Mouse (Mus musculus): Measurements from ENCODE around the gene Clpb. TPM values are rescaled to one million over a fixed set of nuclear protein-coding genes. Genes with fewer than 3 reads are reported as not detected.
A peak's percentile ranks its signal among the peaks of the same experiment; 100 is the strongest.
"Not testable (repeated sequence)": the region's sequence is repeated elsewhere in the genome, so short reads cannot be mapped to it uniquely, and the experiment has no call there.

Gene Clpb
- 23.8 and 25.3 TPM in 2 replicates for polyA plus RNA-seq (2012; rRNA removed)

DNA sequence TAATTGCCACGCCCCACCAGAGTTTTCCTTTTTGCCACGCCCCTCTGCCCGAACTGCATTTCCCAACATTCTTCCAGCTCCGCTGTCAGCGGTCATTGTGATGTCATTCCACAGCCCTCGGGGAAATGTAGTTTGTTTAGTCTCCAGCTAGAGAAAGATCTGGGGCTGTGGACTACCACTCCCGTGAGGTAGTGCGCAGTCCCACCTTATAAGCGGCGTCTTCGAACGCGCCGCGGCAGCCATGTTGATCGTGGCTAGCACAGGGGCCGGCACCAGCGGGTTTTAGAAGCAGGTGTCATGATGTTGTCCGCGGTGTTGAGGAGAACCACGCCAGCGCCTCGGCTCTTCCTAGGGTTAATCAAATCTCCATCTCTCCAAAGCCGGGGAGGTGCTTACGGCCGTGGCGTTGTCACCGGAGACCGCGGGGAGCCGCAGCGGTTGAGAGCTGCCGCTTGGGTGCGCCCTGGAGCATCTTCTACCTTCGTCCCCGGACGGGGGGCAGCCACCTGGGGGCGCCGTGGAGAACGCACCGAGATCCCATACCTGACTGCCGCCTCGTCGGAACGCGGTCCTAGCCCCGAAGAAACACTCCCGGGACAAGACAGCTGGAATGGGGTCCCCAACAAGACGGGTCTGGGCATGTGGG, at the start of gene Clpb:
Gene Clpb, plus strand, starts transcription at position 120 of the 646 bp plus-strand sequence.
- peak; percentile 83 for DNase-seq (ENCODE audit: low spot score)

DNA sequence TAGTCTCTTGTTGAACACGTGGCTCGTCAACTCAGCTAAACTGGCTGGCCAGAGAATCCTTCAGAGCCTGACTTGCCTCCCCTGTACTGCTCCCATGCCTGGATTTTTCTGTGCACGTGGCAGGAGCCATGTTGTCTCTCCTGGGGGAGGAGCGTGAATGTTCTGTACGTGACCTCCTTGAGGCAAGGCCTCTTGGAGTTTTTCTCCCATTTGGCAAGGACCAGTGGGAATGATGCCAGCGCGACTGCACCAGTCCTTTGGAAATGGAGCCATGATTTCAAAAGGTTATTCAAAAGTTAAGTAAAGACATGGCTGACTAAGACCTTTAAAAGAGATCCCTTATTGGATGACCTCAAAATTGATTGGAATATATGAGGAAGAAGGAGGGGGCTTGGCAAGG, 48.0 kb upstream of the Clpb start:
- DNase-seq (ENCODE audit: low spot score), result no peak

DNA sequence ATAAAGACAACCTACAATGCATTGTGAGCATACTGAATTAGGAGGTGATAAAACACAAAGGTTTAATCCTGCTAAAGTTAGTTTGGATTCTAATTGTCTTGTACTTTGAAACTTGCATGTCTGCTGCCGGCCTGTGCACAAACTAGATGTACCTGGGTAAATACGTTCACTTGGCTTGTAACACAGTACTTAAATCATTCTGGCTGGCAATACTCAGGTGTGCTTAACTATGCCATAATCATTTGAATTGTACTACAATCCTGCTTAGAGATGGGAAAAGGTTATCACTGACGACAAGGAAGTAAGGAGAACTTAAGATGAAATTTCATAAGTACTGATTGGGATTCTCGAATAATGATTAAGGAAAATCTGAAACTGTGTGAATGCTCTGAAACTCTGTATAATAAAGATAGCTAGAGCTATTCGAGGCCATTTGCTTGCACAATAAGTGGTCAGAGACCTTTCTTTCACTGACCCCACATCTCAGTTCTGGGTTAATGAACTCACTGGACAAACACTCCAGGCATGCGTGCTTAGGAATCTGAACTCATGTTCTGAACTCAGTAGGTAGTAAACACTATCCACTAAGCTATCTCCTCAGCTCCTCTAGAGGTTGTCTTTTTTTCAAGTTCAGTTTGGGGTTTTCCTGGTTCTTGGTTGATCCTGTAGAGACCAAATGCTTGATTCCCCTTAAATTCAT, 47.1 kb upstream of the Clpb start:
- DNase-seq (ENCODE audit: low spot score), result no peak

DNA sequence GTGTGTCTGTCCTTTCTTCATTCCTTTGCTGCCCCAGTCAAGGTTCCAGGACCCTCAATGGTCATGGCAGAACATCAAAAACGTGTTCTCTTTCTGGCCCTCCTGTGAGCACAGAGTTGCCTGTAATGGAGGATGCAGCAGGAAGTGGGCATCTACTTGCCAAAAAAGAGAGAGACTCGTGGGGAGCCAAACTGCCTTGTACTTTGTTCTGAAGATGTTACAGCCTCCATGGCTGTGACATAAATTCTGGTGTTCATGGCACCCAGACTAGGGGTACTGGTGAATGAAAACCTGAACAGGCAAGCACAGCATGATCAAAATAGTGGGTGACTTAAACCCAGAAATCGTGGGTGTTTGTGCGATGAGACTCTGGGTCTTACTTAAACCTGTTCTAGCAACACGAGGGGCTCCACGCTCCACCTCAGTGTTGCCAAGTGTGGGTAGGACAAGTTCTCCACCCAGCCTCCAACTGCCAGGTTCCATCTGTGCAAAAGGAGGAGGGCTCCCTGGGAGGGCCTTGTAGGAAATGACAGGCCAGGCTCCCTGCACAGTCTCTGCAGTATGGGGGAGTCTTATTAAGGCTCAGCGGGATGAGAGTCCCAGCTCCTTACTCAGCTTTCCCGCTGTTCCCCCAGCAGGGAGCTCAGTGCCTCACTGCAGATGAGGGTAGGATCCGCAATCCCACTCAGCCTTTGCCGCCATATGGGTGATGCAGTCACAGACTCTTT, 45.8 kb upstream of the Clpb start:
- DNase-seq (ENCODE audit: low spot score), result no peak

DNA sequence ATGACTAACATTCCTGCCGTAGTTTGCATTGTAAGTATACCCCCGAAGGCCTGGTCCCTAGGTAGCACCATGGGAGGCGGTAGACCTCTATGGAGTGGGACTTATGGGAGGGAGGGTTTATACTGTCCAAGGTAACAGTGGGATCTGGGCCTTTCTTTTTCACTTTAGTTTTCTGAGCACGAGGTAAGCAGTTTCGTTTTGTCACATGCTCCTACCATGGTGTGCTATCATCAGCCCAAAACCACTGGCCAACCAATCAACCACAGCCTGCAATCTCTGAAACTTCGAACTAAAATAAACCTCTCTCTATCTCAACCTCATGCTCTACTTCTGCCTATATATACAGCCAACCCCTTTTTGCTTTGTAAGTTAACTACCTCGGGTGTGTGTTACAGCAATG, 45.2 kb upstream of the Clpb start:
- no peak for DNase-seq (ENCODE audit: low spot score)

DNA sequence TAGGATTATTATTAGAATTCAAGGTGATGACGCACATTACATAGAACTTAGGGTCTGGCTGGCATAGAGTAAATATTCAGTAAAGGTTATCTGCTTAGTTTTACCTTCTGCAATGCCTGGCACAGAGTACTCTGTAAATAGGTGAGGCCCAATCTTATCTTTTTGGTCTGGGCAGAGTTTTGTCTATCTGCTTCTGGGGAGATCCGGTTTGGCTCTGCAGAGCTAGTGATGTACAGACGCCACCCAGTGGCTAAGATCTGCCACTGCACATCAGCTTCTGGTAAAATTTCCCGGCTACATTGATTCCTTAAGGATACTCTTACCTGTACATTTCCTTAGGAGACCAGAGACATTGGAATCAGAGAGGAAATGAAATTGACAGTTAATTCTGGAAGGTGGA, 43.1 kb upstream of the Clpb start:
- DNase-seq (ENCODE audit: low spot score), result no peak

DNA sequence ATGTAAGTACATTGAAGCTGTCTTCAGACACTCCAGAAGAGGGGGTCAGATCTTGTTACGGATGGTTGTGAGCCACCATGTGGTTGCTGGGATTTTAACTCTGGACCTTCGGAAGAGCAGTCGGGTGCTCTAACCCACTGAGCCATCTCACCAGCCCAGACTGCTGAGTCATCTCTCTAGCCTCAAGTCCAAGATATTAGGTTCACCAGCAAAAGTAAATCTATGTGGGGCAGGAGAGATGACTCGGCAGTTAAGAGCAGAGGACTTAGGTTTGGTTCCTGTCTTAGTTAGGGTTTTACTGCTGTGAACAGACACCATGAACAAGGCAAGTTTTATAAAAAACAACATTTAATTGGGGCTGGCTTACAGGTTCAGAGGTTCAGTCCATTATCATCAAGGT, 41.6 kb upstream of the Clpb start:
- DNase-seq (ENCODE audit: low spot score), result not testable (repeated sequence)

DNA sequence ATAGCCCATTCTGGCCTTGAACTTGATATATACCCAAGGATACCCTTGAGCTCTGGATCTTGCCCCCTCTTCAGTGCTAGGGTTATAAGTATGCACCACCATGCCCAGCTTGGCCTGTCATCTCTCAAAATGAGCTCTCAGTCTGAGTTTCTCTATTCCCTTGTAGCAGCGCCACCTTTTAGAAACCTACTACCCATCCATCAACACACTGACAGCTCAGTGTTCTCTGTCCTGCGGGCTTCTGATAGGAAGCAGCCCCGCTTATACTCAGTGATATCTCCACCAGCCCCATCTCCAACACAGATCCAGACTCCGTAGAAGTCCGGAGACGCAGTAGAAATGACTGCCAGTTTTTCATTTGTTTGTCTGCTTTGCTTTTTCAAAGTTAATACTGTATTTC, 39.1 kb upstream of the Clpb start:
- no peak for DNase-seq (ENCODE audit: low spot score)

DNA sequence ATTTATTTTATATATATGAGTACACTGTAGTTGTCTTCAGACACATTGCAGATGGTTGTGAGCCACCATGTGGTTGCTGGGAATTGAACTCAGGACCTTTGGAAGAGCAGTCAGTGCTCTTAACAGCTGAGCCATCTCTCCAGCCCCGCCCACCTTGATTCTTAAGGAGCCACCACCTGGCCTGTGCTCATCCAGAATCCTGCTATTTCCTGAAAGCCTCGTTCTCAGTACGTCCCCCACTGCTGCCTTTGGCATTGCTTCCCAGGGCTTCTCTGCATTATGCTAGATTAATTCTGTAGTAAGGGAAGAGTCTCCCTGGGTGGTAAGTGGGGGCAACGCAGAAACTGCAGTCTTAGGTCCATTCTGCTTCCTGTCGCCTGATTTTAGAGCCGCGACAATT, 36.3 kb upstream of the Clpb start:
- not testable (repeated sequence) for DNase-seq (ENCODE audit: low spot score)

DNA sequence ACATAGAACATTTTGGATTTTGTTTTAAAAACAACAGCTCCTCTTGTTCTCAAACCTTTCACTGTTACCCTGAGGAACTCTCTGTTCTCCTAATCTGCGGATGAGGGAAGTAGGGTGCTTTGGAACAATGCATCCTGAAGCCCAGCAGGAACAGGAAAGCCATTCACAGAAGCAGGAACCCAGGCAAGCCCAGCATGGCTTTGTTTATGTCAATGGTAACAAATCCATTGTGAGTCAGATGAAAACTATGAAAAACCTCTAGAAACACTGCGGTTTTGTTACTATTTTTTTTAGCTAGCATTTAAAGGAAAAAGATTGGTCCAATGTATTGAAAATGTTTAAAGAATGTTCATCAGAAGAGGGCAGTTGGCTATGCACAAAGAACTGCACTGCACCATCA, 35.0 kb upstream of the Clpb start:
- no peak for DNase-seq (ENCODE audit: low spot score)

DNA sequence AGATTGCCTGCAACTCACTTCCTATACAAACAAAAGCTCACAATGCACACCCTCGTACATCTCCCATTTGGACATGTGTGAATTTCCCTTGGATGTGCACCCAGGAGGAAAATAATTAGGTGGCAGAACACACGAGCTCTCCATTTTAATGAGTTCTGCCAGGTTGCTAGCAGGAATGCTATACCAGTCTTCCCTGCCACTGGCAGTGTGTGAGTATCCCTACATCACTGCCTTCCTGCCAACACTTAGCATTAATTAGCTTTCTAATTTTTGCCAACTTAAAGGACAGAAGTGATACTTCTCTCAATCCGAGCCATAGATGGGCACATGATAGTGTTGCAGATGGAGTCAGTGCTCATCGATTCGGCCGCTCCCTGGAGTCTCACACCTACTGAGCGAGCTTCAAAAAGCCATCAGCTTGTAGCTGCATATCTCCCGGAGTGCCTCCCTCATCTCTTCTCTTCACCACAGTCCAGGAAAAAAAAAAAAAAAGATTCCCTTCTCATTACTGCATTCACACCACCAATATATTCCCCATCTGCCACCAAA, 29.7 kb upstream of the Clpb start:
- no peak for DNase-seq (ENCODE audit: low spot score)

DNA sequence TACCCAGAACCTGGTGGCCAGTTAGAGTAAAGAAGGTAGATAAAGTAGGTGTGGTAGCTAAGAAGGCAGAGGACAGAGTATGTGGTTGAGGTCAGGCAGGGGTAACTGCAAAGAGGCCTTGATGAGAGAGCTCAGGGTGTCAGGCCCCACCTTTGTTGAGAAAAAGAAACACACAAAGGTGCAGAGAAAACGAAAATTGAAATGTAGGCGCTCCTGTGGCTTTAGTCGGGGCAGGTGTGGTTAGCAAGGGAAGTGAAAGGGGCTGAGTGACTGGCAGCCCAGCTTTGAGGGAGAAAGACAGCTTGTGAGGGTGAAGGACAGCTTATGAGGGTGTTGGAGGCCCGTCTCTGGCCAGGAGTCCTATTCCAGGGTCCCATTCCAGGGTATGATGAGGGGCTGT, 28.9 kb upstream of the Clpb start:
- DNase-seq (ENCODE audit: low spot score), result no peak

DNA sequence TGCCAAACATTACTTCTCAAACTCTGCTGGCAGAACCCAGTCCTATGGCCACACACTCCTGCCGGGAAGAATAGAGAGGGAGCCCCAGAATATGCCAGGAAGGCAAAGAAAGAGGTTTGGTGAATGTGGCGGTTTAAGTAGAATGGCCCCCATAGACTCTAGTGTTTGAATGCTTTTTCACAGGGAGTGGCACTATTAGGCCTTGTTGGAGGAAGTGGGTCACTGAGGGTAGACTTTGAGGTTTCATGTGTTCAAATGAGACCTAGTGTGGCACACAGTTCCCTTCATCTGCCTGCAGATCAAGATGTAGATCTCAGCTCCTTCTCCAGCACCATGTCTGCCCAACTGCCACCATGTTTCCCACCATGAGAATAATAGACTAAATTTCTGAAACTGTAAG, 27.4 kb upstream of the Clpb start:
- no peak for DNase-seq (ENCODE audit: low spot score)

DNA sequence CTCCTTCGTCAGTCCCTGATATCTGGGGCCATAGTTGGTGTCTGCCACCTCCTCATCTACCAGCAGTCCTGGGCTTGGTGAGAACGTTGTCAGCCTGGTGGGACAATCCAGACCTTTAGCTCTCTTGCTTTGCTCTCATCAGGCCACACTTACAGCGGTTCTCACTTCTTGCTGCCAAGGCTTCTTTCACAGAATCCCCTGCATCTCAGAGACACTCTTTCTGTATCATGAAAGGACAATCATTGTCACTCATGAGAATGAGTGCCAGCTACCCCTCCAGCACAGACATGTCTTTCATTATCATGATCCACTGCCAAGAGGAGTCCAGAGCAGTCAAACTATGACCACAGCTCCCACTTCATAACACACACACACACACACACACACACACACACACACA, 19.6 kb upstream of the Clpb start:
- no peak for DNase-seq (ENCODE audit: low spot score)

DNA sequence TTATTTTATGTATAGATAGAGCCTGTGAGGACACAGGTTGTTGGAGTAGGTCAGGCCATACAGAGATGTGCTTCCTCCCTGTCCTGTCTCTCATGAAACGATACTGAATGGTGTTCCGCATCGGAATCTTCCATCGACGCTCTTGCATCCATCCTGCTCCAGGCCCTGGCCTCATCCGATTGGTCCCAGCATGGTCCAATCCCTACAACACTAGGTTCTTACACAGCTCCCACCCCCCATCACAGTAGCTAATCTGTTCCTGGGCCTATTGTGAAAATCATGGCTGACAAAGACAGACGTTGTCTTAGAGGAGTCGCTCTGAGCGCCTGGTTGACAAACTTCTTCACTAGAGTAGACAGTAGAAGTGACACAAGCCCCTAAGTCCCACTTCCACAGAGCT, 13.7 kb upstream of the Clpb start:
- DNase-seq (ENCODE audit: low spot score), result no peak

DNA sequence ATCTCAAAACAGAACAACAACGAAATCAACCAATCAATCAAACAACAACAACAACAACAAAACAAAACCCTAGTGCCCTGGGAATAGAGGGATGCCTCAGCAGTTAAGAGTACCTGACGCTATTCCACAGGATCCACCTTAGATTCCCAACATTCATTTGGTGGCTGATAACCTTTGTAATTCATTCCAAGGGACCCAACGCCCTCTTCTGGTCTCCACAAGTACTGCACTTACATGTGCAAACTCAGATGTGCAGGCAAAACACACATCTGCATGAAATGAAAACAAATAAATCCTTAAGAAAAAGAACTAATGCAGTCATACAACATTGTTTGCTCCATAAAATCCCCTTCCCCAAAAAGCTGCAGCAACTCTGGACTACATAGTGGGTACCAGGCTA, 12.9 kb upstream of the Clpb start:
- DNase-seq (ENCODE audit: low spot score), result no peak

DNA sequence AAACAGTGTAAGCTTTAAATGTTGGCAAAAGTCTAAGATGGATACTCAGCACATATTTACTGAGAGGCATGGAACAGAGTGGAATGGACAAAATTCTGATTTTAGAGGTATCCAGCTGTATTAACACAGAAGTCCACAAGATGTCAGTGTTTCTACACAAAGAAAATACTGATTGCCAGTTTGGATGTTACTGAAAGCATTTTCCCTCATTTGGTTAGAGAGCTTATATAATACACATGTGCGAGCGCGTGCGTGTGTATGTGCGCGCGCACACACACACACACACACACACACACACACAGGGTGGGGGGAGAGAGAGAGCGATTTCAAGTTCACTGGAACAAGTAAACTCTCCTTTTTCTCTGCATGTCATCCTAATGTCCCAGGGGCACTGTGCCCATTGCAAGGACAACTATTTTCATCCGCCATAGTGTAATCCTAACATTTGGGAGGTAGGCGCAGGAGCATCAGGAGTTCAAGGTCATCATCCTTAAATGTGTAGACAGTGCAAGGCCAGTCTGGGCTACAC, 9.7 kb upstream of the Clpb start:
- DNase-seq (ENCODE audit: low spot score), result no peak

DNA sequence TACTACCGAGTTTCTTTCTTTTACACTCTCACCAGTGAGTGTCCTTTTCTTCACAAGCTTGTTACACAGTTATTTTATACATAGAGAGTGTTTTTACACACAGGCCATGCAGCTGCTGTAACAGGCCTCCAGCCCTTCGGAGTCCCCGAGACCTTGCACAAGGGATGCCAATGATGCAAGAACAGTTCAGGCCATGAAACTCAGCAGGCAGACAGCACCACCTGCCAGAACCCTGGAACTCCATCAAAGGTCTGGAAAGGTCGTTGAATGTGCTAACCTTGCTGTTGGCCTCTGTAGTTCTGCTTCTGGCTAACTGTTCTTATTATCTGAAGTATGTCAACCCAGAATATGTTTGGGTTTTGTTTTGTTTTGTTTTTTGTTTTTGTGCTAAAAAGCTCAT, 8.5 kb upstream of the Clpb start:
- DNase-seq (ENCODE audit: low spot score), result no peak

DNA sequence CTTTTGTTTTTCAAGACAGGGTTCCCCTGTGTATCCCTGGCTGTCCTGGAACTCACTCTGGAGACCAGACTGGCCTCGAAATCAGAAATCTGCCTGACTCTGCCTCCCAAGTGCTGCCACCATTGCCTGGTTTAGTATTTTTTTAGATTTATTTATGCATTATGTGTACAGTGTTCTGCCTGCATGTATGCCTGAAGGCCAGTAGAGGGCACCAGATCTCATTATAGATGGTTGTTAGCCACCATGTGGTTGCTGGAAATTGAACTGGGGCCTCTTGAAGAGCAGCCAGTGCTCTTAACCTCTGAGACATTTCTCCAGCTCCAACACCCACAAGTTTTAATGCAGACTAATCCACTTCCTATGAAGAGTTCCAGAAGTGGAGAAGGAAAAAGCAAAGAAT, 1.4 kb upstream of the Clpb start:
- DNase-seq (ENCODE audit: low spot score), result no peak

DNA sequence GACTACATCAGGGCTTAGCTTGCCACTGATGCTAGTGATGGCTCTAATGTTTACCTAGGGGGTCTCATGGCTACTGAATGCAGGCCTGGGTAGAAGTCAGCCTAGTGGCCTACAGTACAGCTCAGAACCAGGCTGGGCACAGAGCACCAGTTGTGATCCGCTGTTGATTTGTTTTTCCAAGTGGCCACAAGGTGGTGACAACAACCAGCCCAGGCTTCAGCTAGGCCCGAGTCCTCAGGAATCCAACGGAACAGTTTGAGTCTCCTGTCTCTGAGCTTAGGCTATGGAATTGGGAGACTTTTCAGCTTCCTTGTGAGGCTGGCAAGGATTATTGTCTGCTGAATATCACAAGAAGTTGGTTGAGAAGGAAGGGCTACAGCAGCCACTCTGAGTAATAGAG, 3.1 kb downstream of the Clpb start:
- DNase-seq (ENCODE audit: low spot score), result no peak

DNA sequence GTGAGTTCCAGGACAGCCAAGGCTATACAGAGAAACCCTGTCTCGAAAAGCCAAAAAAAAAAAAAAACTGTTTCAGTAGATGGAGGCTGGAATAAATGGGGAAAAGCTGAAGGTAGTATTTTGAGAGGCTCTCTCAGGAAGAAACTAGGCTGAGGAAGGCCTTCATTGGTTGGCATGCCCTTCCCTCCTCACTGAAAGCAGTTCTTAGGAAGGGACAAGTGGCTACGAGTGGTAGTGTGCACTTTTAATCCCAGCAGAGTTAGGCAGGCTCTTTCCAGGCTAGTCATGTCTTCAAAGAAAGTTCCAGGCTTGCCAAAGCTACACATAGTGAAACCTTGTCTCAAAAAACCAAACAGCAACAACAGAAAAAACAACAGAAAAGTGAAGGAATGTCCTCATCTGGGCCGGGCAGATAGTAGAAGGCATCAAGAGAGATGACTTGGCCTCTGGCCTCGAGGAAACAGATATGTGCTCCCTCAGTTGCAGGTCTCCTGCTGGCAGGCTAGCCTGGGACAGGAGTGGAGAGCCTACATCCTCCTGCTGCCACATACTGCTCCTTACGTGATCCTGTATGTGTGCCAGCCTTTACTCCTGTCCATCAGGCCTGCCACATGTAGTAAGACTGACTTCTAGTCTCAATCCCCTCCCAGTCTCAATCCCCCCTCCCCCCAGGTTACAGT, 8.3 kb downstream of the Clpb start:
- no peak for DNase-seq (ENCODE audit: low spot score)

DNA sequence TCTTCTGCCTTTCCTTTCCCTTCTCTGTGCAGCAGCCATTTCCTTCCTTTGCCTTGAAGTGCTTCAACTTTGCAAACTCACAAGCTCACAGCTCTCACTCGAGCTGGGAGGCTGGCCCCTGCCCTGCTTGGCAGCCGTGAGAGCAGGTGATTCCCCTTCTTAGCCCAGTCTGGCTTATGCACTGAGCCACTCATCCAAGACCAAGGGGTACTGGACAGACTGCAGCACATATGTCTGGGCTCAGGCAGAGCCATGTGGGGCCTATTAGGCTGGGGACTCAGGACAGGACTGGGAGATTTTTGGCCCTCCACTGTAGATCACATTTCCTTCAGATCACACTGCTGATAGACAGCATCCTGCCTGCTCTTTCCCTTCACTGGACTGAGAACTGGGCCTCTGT, 10.1 kb downstream of the Clpb start:
- no peak for DNase-seq (ENCODE audit: low spot score)

Data from urinary bladder, adult 2 months (tissue).